ENCODE assay signal across 25 mouse cellular contexts in genomic region chr3:121403449-121403848, GRCm38 (mm10). TPM values are rescaled to one million over a fixed set of nuclear protein-coding genes. Genes with fewer than 3 reads are reported as not detected.
DNase-seq lines count a peak whose midpoint lies in the region; ATAC-seq and TF ChIP-seq lines count a peak whose summit lies in the region.
"Had no signal": no experiment of that assay in that cellular context is flagged by ENCODE, and none has a peak within 500 bp of the region (broad histone marks: within the 10 kb centered on the region; RNA-seq: fewer than 3 reads in every experiment).

No protein-coding gene starts in this region.

- no peak overlapping the region for H3K4me3 ChIP-seq in forebrain, embryonic 10.5 days
- no peak overlapping the region for H3K4me3 ChIP-seq in forebrain, embryonic 12.5 days (replicated peaks)
- H3K4me3 ChIP-seq in CH12.LX (replicated peaks in 1 of 3; ENCODE audit: low read depth in 2 of 3, low read length in 2 of 3, poor library complexity in 1 of 3): no peak overlapping the region
- H3K4me3 ChIP-seq: embryonic facial prominence, embryonic 10.5 days; forebrain, embryonic 15.5 days; heart, embryonic 15.5 days; hindbrain, embryonic 10.5 days; hindbrain, embryonic 15.5 days had no signal

- in situ Hi-C loops in CH12.LX (cut with MboI; ENCODE audit: low pct_ligation_motif_present, low pct_unique_long_range_greater_than_20kb, low sequenced_read_pairs): no loop called here

- no peaks in the 10 kb centered on the region for H3K27me3 ChIP-seq in forebrain, embryonic 10.5 days (ENCODE audit: poor library complexity, severe bottlenecking)
- H3K27me3 ChIP-seq in forebrain, embryonic 12.5 days: no peaks in the 10 kb centered on the region
- H3K27me3 ChIP-seq in CH12.LX (replicated peaks): no peaks in the 10 kb centered on the region
- H3K27me3 ChIP-seq: forebrain, embryonic 15.5 days; heart, embryonic 15.5 days; hindbrain, embryonic 15.5 days; Patski had no signal

- 31% methylated on average over 5 of the region's 5 CpGs for WGBS in forebrain, embryonic 10.5 days
- 15% methylated on average over 5 of the region's 5 CpGs for WGBS in forebrain, embryonic 12.5 days

- TF ChIP-seq RAD21 in CH12.LX (IDR thresholded peaks at IDR 0.05; ENCODE audit: low read depth, low read length): no peak

- H3K27ac ChIP-seq in forebrain, embryonic 10.5 days: 0 out of 2 replicates have a peak overlapping the region, but pooled peaks have one; percentile 0
- no peak overlapping the region for H3K27ac ChIP-seq in forebrain, embryonic 12.5 days
- H3K27ac ChIP-seq in CH12.LX (ENCODE audit: insufficient read depth, low read depth): no peak overlapping the region
- H3K27ac ChIP-seq: embryonic facial prominence, embryonic 10.5 days; forebrain, embryonic 15.5 days; heart, embryonic 15.5 days; hindbrain, embryonic 10.5 days; hindbrain, embryonic 15.5 days had no signal

- TF ChIP-seq EP300 in CH12.LX (IDR thresholded peaks at IDR 0.05; ENCODE audit: low read length): no peak

- no peak overlapping the region for H3K4me2 ChIP-seq in forebrain, embryonic 12.5 days
- H3K4me2 ChIP-seq in CH12.LX (ENCODE audit: insufficient read depth, low read depth, poor library complexity, severe bottlenecking): no peak overlapping the region
- H3K4me2 ChIP-seq: forebrain, embryonic 15.5 days; heart, embryonic 11.5 days; heart, embryonic 15.5 days; hindbrain, embryonic 15.5 days had no signal

- ATAC-seq in forebrain, embryonic 12.5 days (ENCODE audit: low FRiP score): no peak
- ATAC-seq: forebrain, embryonic 15.5 days; intestine, embryonic 16.5 days; Patski had no signal

- no peak for TF ChIP-seq POLR2A in CH12.LX (IDR thresholded peaks at IDR 0.05; ENCODE audit: low read depth, low read length)

- no peaks in the 10 kb centered on the region for H3K36me3 ChIP-seq in forebrain, embryonic 10.5 days (replicated peaks)
- no peaks in the 10 kb centered on the region for H3K36me3 ChIP-seq in forebrain, embryonic 12.5 days (replicated peaks)
- H3K36me3 ChIP-seq in CH12.LX (replicated peaks in 1 of 2; ENCODE audit: control insufficient read depth in 1 of 2, insufficient read depth in 1 of 2, low read length in 1 of 2): no peaks in the 10 kb centered on the region
- H3K36me3 ChIP-seq: embryonic facial prominence, embryonic 10.5 days; forebrain, embryonic 15.5 days; G1E; heart, embryonic 15.5 days; hindbrain, embryonic 10.5 days; hindbrain, embryonic 15.5 days had no signal

- TF ChIP-seq CTCF in CH12.LX (conservative IDR thresholded peaks at IDR 0.05 in 1 of 2, IDR thresholded peaks at IDR 0.05 in 1 of 2; ENCODE audit: low read depth in 2 of 2, low read length in 2 of 2): 0 out of 4 replicates have a peak, but pooled peaks of 1 of the 2 experiments have one; percentile 11

- no peaks in the 10 kb centered on the region for H3K79me2 ChIP-seq in CH12.LX (replicated peaks; ENCODE audit: control insufficient read depth, extremely low read depth, insufficient read depth, poor library complexity, severe bottlenecking)

- DNase-seq in forebrain, embryonic 10.5 days (ENCODE audit: extremely low spot score, low spot score): no peak
- no peak for DNase-seq in CH12.LX (ENCODE audit: extremely low read depth)
- peak; percentile 14 for DNase-seq in Muller cell, postnatal 12 days (ENCODE audit: inconsistent ontology term)
- peak; percentile 53 for DNase-seq in brain, adult 2 months (ENCODE audit: low read depth, low spot score)
- DNase-seq in heart, adult 8-10 months (ENCODE audit: low spot score): no peak
- no peak for DNase-seq in heart, adult 9 months (ENCODE audit: low spot score in 2 of 2)
- DNase-seq in ovary, postnatal 10 days (ENCODE audit: low spot score): no peak
- DNase-seq: adrenal gland, adult 8-10 months; adrenal gland, postnatal 36 days; cerebellum, adult 11-12 months; cerebellum, adult 9-11 months; cerebellum, postnatal 36 days; gastrocnemius, postnatal 36 days; heart, adult 11 months; heart, postnatal 14 days had no signal

- no peaks in the 10 kb centered on the region for H3K9me3 ChIP-seq in forebrain, embryonic 10.5 days
- no peaks in the 10 kb centered on the region for H3K9me3 ChIP-seq in forebrain, embryonic 12.5 days
- H3K9me3 ChIP-seq in CH12.LX (replicated peaks; ENCODE audit: low read length): no peaks in the 10 kb centered on the region
- H3K9me3 ChIP-seq: embryonic facial prominence, embryonic 10.5 days; forebrain, embryonic 15.5 days; G1E; heart, embryonic 15.5 days; hindbrain, embryonic 10.5 days; hindbrain, embryonic 15.5 days had no signal

- peaks cover 7% of the 10 kb centered on the region for H3K4me1 ChIP-seq in forebrain, embryonic 10.5 days
- no peaks in the 10 kb centered on the region for H3K4me1 ChIP-seq in forebrain, embryonic 12.5 days
- peaks cover 0 to 4% of the 10 kb centered on the region in 2 experiments; a peak in 1 of 4 replicates for H3K4me1 ChIP-seq in CH12.LX (ENCODE audit: control insufficient read depth in 1 of 2, insufficient read depth in 2 of 2)
- H3K4me1 ChIP-seq: forebrain, embryonic 15.5 days; heart, embryonic 15.5 days; hindbrain, embryonic 15.5 days had no signal

- no peak overlapping the region for H3K9ac ChIP-seq in forebrain, embryonic 12.5 days
- no peak overlapping the region for H3K9ac ChIP-seq in CH12.LX (ENCODE audit: insufficient read depth, low read depth)
- H3K9ac ChIP-seq: forebrain, embryonic 15.5 days; heart, embryonic 15.5 days; hindbrain, embryonic 15.5 days had no signal

- dilution Hi-C loops in CH12.LX (cut with MboI; ENCODE audit: extremely low pct_ligation_motif_present, extremely low pct_unique_long_range_greater_than_20kb, low sequenced_read_pairs): no loop called here

TF ChIP-seq in CH12.LX, 34 proteins besides CTCF, POLR2A, EP300 and RAD21:
- TF ChIP-seq TBP (conservative IDR thresholded peaks at IDR 0.05; ENCODE audit: low read depth, low read length) (no peak), ZNF384 (IDR thresholded peaks at IDR 0.05; ENCODE audit: low read depth, low read length) (peak; percentile 41; the same call in 1 of the 2 replicates), ZKSCAN1 (IDR thresholded peaks at IDR 0.05; ENCODE audit: borderline replicate concordance, low read depth, low read length) (no peak), ZMIZ1 (IDR thresholded peaks at IDR 0.05; ENCODE audit: low read depth, low read length) (no peak), E2F4 (IDR thresholded peaks at IDR 0.05; ENCODE audit: insufficient replicate concordance, low read depth, low read length) (no peak), NRF1 (IDR thresholded peaks at IDR 0.05; ENCODE audit: low read depth, low read length) (no peak)

RNA-seq across cellular contexts. Expression of gene Cnn3, which starts 22.8 kb away (rescaled TPM):
- 843 and 904 TPM in 2 replicates for polyA plus RNA-seq in forebrain, embryonic 10.5 days (2016; fragmentation: Nextera tagmentation; extraction: Ambion mirVana)
- polyA plus RNA-seq in forebrain, embryonic 12.5 days (2016; fragmentation: Nextera tagmentation; extraction: Ambion mirVana): 831 and 838 TPM in 2 replicates
- total RNA-seq in CH12.LX (2012; rRNA removed): 9.5 and 12.5 TPM in 2 replicates
- 46.4 and 48.3 TPM in 2 replicates for total RNA-seq in CH12.LX (2014; rRNA removed)
- polyA plus RNA-seq in CH12.LX (2012; ENCODE audit: insufficient read length, low read depth): 50.4 and 58.5 TPM in 2 replicates
- total RNA-seq in heart, adult 8-10 months (2022): 10 to 100 TPM; 30.4 to 35.4 (median 33.8) TPM
- polyA plus RNA-seq: G1E had no signal

Comparison
In these comparisons a context has a peak if more than half of its experiments do, and no peak if none do; other contexts are left out.
1. DNase-seq: peak in Muller cell, postnatal 12 days (single experiment) and brain, adult 2 months (single experiment); none in forebrain, embryonic 10.5 days (single experiment), CH12.LX (single experiment), heart, adult 8-10 months (single experiment), heart, adult 9 months (0 of 2) and ovary, postnatal 10 days (single experiment).
2. RNA of gene Cnn3, which starts 22.8 kb away (polyA plus RNA-seq): 843 to 904 TPM in forebrain, embryonic 10.5 days and 831 to 838 TPM in forebrain, embryonic 12.5 days; 50.4 to 58.5 TPM in CH12.LX; every median in the first group is over 10 times any median in the second.